Mouse (Mus musculus): ENCODE results near the gene Ogfod1.

GRCm38 (mm10) chr8:94035200-94035599 is 1.8 kb upstream of the Ogfod1 start:
- TF ChIP-seq HCFC1 (IDR thresholded peaks at IDR 0.05; ENCODE audit: borderline replicate concordance, insufficient read depth, low read length) (no peak), CHD2 (IDR thresholded peaks at IDR 0.05; ENCODE audit: low read depth, low read length) (no peak), MAFK (IDR thresholded peaks at IDR 0.05; ENCODE audit: insufficient read depth, low read depth, low read length) (no peak), ZNF384 (IDR thresholded peaks at IDR 0.05; ENCODE audit: low read depth, low read length) (no peak), ZC3H11A (IDR thresholded peaks at IDR 0.05; ENCODE audit: borderline replicate concordance, low read depth, low read length) (no peak)

Measured in ES-E14 (cell line).